Comparison of ENCODE assay signal across 33 mouse cellular contexts in the genomic region with DNA sequence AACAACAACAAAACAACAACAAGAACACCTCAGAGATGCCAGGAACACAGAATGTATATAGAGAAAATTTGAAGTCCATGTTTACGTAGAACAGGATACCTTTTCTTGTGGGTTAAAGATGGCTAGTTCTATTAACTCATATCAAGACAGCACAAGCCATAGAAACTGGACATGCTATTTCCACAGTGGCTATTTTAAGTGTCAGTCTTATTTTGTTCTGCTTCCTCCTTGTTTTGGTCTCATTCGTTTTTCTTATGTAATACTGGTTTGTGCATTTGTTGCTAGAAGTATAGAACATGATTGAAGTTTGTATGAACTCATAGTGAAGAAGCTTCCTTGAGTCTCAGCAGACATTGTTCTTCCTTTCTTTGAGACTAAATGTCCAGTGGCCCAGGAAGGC. TPM values are rescaled to one million over a fixed set of nuclear protein-coding genes. Genes with fewer than 3 reads are reported as not detected.
"Had no signal": no experiment of that assay in that cellular context is flagged by ENCODE, and none has a peak within 500 bp of the region (broad histone marks: within the 10 kb centered on the region; RNA-seq: fewer than 3 reads in every experiment).

No protein-coding gene starts in this region.

- DNase-seq: gastrocnemius, postnatal 10 days; gastrocnemius, postnatal 25 days; heart, adult 2 months; heart, postnatal 14 days; heart, postnatal 36 days; kidney, adult 11 months; kidney, adult 2 months; kidney, adult 9 months; kidney, postnatal 14 days; kidney, postnatal 36 days; layer of hippocampus, adult 9-11 months; layer of hippocampus, postnatal 36 days; left cerebral cortex, postnatal 4 days; liver, embryonic 13.5 days had no signal

- H3K4me3 ChIP-seq: heart, adult 2 months; heart, embryonic 13.5 days; heart, embryonic 15.5 days; hindbrain, embryonic 13.5 days; hindbrain, embryonic 15.5 days; kidney, embryonic 15.5 days; limb, embryonic 13.5 days; limb, embryonic 15.5 days; liver, embryonic 13.5 days had no signal

- H3K27ac ChIP-seq: heart, adult 2 months; heart, embryonic 13.5 days; heart, embryonic 15.5 days; hindbrain, embryonic 13.5 days; hindbrain, embryonic 15.5 days; hindbrain, postnatal 0 days; kidney, embryonic 15.5 days; kidney, postnatal 0 days; limb, embryonic 13.5 days; limb, embryonic 15.5 days; liver, embryonic 13.5 days had no signal

- ATAC-seq: hindbrain, postnatal 0 days had no signal

RNA-seq across cellular contexts. Expression of a gene that starts 16.2 kb away (rescaled TPM):
- total RNA-seq: gastrocnemius, adult 18-20 months; gastrocnemius, postnatal 10 days; gastrocnemius, postnatal 25 days; gastrocnemius, postnatal 4 days; heart, adult 2 months; heart, postnatal 14 days; heart, postnatal 36 days; hematopoietic stem cell, adult 5-6 weeks; hindbrain, postnatal 0 days; layer of hippocampus, adult 18-20 months; layer of hippocampus, adult 8-10 months; layer of hippocampus, postnatal 14 days; layer of hippocampus, postnatal 36 days; left cerebral cortex, adult 18-20 months; left cerebral cortex, adult 8-10 months; left cerebral cortex, postnatal 10 days; left cerebral cortex, postnatal 25 days; left cerebral cortex, postnatal 4 days had no signal

RNA-seq across cellular contexts. Expression of a gene that starts 19.9 kb away (rescaled TPM):
- total RNA-seq: gastrocnemius, adult 18-20 months; gastrocnemius, postnatal 10 days; gastrocnemius, postnatal 25 days; gastrocnemius, postnatal 4 days; heart, adult 2 months; heart, postnatal 14 days; heart, postnatal 36 days; hematopoietic stem cell, adult 5-6 weeks; hindbrain, postnatal 0 days; layer of hippocampus, adult 18-20 months; layer of hippocampus, adult 8-10 months; layer of hippocampus, postnatal 14 days; layer of hippocampus, postnatal 36 days; left cerebral cortex, adult 18-20 months; left cerebral cortex, adult 8-10 months; left cerebral cortex, postnatal 10 days; left cerebral cortex, postnatal 25 days; left cerebral cortex, postnatal 4 days had no signal

RNA-seq across cellular contexts. Expression of a gene that starts 54.6 kb away (rescaled TPM):
- total RNA-seq: gastrocnemius, adult 18-20 months; gastrocnemius, postnatal 10 days; gastrocnemius, postnatal 25 days; gastrocnemius, postnatal 4 days; heart, adult 2 months; heart, postnatal 14 days; heart, postnatal 36 days; hematopoietic stem cell, adult 5-6 weeks; hindbrain, postnatal 0 days; layer of hippocampus, adult 18-20 months; layer of hippocampus, adult 8-10 months; layer of hippocampus, postnatal 14 days; layer of hippocampus, postnatal 36 days; left cerebral cortex, adult 18-20 months; left cerebral cortex, adult 8-10 months; left cerebral cortex, postnatal 10 days; left cerebral cortex, postnatal 25 days; left cerebral cortex, postnatal 4 days had no signal
